9 mouse cellular contexts compared by ENCODE assay signal in the genomic region with DNA sequence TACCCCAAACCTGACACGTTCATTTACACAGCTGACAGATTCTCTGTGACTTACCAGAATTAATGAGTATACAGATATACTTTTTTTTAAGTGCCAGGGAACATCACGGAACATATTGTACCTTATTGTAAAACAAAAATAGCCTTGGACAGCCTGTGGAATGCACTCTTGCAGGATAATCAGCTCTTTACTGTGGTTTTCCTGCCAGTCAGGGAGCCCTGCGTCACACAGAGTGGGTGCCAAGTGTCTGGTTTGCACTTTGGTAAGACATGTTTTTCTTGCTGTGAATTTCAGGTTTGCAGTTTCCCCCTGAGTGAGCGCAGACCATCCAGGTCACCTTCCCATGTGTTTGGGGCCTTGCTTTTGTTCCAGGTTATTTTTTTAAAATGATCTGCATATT. TPM values are rescaled to one million over a fixed set of nuclear protein-coding genes. Genes with fewer than 3 reads are reported as not detected.
DNase-seq lines count a peak whose midpoint lies in the region; ATAC-seq and TF ChIP-seq lines count a peak whose summit lies in the region.
"Had no signal": no experiment of that assay in that cellular context is flagged by ENCODE, and none has a peak within 500 bp of the region (broad histone marks: within the 10 kb centered on the region; RNA-seq: fewer than 3 reads in every experiment).

No protein-coding gene starts in this region.

- no peak overlapping the region for H3K27ac ChIP-seq in liver, postnatal 0 days (ENCODE audit: low read depth)
- H3K27ac ChIP-seq in heart, embryonic 13.5 days (replicated peaks), result peak overlapping the region; percentile 65
- H3K27ac ChIP-seq in midbrain, embryonic 10.5 days (replicated peaks), result no peak overlapping the region

- H3K4me3 ChIP-seq in liver, postnatal 0 days (ENCODE audit: low read depth, low read length), result no peak overlapping the region
- H3K4me3 ChIP-seq in heart, embryonic 13.5 days, result no peak overlapping the region
- no peak overlapping the region for H3K4me3 ChIP-seq in midbrain, embryonic 10.5 days
- H3K4me3 ChIP-seq: myocyte had no signal

- DNase-seq in liver, postnatal 0 days, result no peak
- no peak for DNase-seq in liver
- DNase-seq in kidney, postnatal 14 days, result peak; percentile 90
- peak; percentile 31 to 43 for DNase-seq in right cerebral cortex, adult 2 months (ENCODE audit: low spot score in 2 of 2)
- no peak for DNase-seq in thymus, postnatal 25 days
- no peak for DNase-seq in adrenal gland, postnatal 10 days
- DNase-seq in midbrain, embryonic 10.5 days (ENCODE audit: low spot score), result no peak

- no peak overlapping the region for H3K9ac ChIP-seq in liver, postnatal 0 days (replicated peaks)
- H3K9ac ChIP-seq in heart, embryonic 13.5 days, result no peak overlapping the region

- no peak for TF ChIP-seq CTCF in liver, postnatal 0 days (IDR thresholded peaks at IDR 0.05; ENCODE audit: low read depth)

- 0 out of 2 replicates have a peak, but pooled peaks cover 2% of the 10 kb centered on the region for H3K4me1 ChIP-seq in liver, postnatal 0 days (ENCODE audit: insufficient read depth)
- peaks cover 58% of the 10 kb centered on the region for H3K4me1 ChIP-seq in heart, embryonic 13.5 days
- H3K4me1 ChIP-seq in midbrain, embryonic 10.5 days, result no peaks in the 10 kb centered on the region

- ATAC-seq in liver, postnatal 0 days, result no peak
- no peak for ATAC-seq in heart, embryonic 13.5 days (ENCODE audit: extremely low read depth, insufficient number of reproducible peaks, low FRiP score, low TSS enrichment)

- 59% methylated on average over 4 of the region's 4 CpGs for WGBS in liver, postnatal 0 days (ENCODE audit: insufficient replicate concordance)
- WGBS in heart, embryonic 13.5 days, result 44% methylated on average over 4 of the region's 4 CpGs
- WGBS in midbrain, embryonic 10.5 days, result 91% methylated on average over 4 of the region's 4 CpGs

- H3K27me3 ChIP-seq in liver, postnatal 0 days (ENCODE audit: insufficient read depth, low read length), result no peaks in the 10 kb centered on the region
- no peaks in the 10 kb centered on the region for H3K27me3 ChIP-seq in heart, embryonic 13.5 days (replicated peaks)
- no peaks in the 10 kb centered on the region for H3K27me3 ChIP-seq in midbrain, embryonic 10.5 days (ENCODE audit: low read depth, poor library complexity, severe bottlenecking)

- peak; percentile 30; the same call in 1 of the 2 replicates for TF ChIP-seq EP300 in liver, postnatal 0 days (IDR thresholded peaks at IDR 0.05; ENCODE audit: low read depth)

- H3K9me3 ChIP-seq in liver, postnatal 0 days (ENCODE audit: low read length), result no peaks in the 10 kb centered on the region
- no peaks in the 10 kb centered on the region for H3K9me3 ChIP-seq in heart, embryonic 13.5 days
- no peaks in the 10 kb centered on the region for H3K9me3 ChIP-seq in midbrain, embryonic 10.5 days (replicated peaks)

- H3K4me2 ChIP-seq in liver, postnatal 0 days (ENCODE audit: low read depth, low read length), result no peak overlapping the region
- H3K4me2 ChIP-seq in heart, embryonic 13.5 days, result no peak overlapping the region

- H3K36me3 ChIP-seq in liver, postnatal 0 days (replicated peaks; ENCODE audit: insufficient read depth, low read length), result no peaks in the 10 kb centered on the region
- no peaks in the 10 kb centered on the region for H3K36me3 ChIP-seq in heart, embryonic 13.5 days
- H3K36me3 ChIP-seq in midbrain, embryonic 10.5 days, result no peaks in the 10 kb centered on the region

RNA-seq across cellular contexts. Expression of a gene that starts 15.8 kb away (rescaled TPM):
- 0.07 and 0.25 TPM in 2 replicates for polyA plus RNA-seq in liver, postnatal 0 days (2015; fragmentation: Nextera tagmentation; extraction: Ambion mirVana)
- polyA plus RNA-seq in heart, embryonic 13.5 days (2015; fragmentation: Nextera tagmentation; extraction: Ambion mirVana), result 0.80 and 2.0 TPM in 2 replicates
- total RNA-seq in adrenal gland, postnatal 10 days (2021), result 1 to 10 TPM; 1.1 to 1.9 TPM
- 0.17 and 0.20 TPM in 2 replicates for polyA plus RNA-seq in midbrain, embryonic 10.5 days (2016; fragmentation: Nextera tagmentation; extraction: Ambion mirVana)

Comparison
In these comparisons a context has a peak if more than half of its experiments do, and no peak if none do; other contexts are left out.
1. DNase-seq: peak in kidney, postnatal 14 days (single experiment) and right cerebral cortex, adult 2 months (2 of 2); none in liver, postnatal 0 days (single experiment), liver (single experiment), thymus, postnatal 25 days (single experiment), adrenal gland, postnatal 10 days (single experiment) and midbrain, embryonic 10.5 days (single experiment).